Mouse (Mus musculus): ENCODE measurements around the gene Zc3h10.

- TF ChIP-seq CTCF (IDR thresholded peaks at IDR 0.05; ENCODE audit: low read depth) (peak; percentile 74), EP300 (IDR thresholded peaks at IDR 0.05; ENCODE audit: low read depth) (no peak)
Observed at GRCm38 (mm10) chr10:128518833-128519232, 28.7 kb downstream of the Zc3h10 start.
